Mouse (Mus musculus): ENCODE data around the gene Ltbp2.

- no peak for TF ChIP-seq POLR2A (IDR thresholded peaks at IDR 0.05; ENCODE audit: control insufficient read depth, low read depth, low read length)
- TF ChIP-seq CTCF (IDR thresholded peaks at IDR 0.05; ENCODE audit: control insufficient read depth, insufficient read depth, insufficient replicate concordance, low read depth, low read length), result peak; percentile 88
Measured at GRCm38 (mm10) chr12:84784604-84785381, 91.5 kb downstream of the Ltbp2 start.
